Mouse (Mus musculus) hindbrain, embryonic 14.5 days (tissue): Measurements from ENCODE around the gene Tnfrsf19. TPM values are rescaled to one million over a fixed set of nuclear protein-coding genes. Genes with fewer than 3 reads are reported as not detected.

Experiments
- ATAC-seq: fragments of 200-750 bp; cut with Nextera tagmentation; 2 replicates; pipeline ENCODE4 v1.8.0; 2017; ENCODE audit warnings: moderate number of reproducible peaks, mild to moderate bottlenecking, moderate TSS enrichment, moderate library complexity; ENCODE audit not compliant: low FRiP score
- DNase-seq: peaks from one replicate; pipeline ENCODE4 v3.0.0-alpha.2; 2015; ENCODE audit warnings: low spot score
- H3K27ac ChIP-seq: fragments of 300-500 bp; sonication (generic); 2 replicates; pipeline ENCODE4 v1.5.1; 2014; ENCODE audit warnings: mild to moderate bottlenecking, moderate library complexity
- H3K27me3 ChIP-seq: fragments of 300-500 bp; sonication (generic); 2 replicates; pipeline ENCODE4 v1.6.1; 2014; ENCODE audit warnings: mild to moderate bottlenecking, low read length, mixed read lengths; ENCODE audit not compliant: control insufficient read depth, insufficient read depth
- H3K36me3 ChIP-seq: fragments of 300-500 bp; sonication (generic); replicated peaks from 2 replicates; pipeline ENCODE4 v1.6.1; 2014; ENCODE audit not compliant: control insufficient read depth, insufficient read depth
- H3K4me1 ChIP-seq: fragments of 300-500 bp; sonication (generic); replicated peaks from 2 replicates; pipeline ENCODE4 v1.6.1; 2014; ENCODE audit warnings: antibody characterized with exemption, low read length, mixed read lengths; ENCODE audit not compliant: control insufficient read depth, insufficient read depth
- H3K4me2 ChIP-seq: fragments of 300-500 bp; sonication (generic); replicated peaks from 2 replicates; pipeline ENCODE4 v1.6.1; 2014; ENCODE audit warnings: mild to moderate bottlenecking, moderate library complexity
- H3K4me3 ChIP-seq: fragments of 300-500 bp; sonication (generic); replicated peaks from 2 replicates; pipeline ENCODE4 v1.5.1; 2014; ENCODE audit warnings: mild to moderate bottlenecking, low read length
- H3K9ac ChIP-seq: fragments of 300-500 bp; sonication (generic); 2 replicates; pipeline ENCODE4 v1.6.1; 2014
- H3K9me3 ChIP-seq: fragments of 300-500 bp; sonication (generic); 2 replicates; pipeline ENCODE4 v1.6.1; 2016; ENCODE audit warnings: low read length; ENCODE audit not compliant: control insufficient read depth
- WGBS: fragments of 180-500 bp; shearing (Covaris S2); extraction: QIAGEN DNeasy Blood & Tissue Kit; methylation state at CpG from one replicate; pipeline ENCODE4 v1.1.7; 2014; 5-methylcytosine and 5-hydroxymethylcytosine counted together
- polyA plus RNA-seq: library from polyadenylated mRNA; unstranded; fragments of >200 nt; fragmentation: Nextera tagmentation; extraction: Ambion mirVana; gene quantifications from 2 replicates; pipeline ENCODE4 v1.2.1, GENCODE M21; 2014

Tnfrsf19 gene
- polyA plus RNA-seq: 39.5 and 41.3 TPM in 2 replicates

GRCm38 (mm10) chr14:61046091-61046681, at the start of gene Tnfrsf19:
Gene Tnfrsf19 (minus strand): TSS chr14:61046490.
- DNase-seq (peak; percentile 75), ATAC-seq (peak; percentile 92)
- Histone ChIP-seq H3K9me3 (no peaks in the 10 kb centered on the region), H3K4me1 (peaks cover 13% of the 10 kb centered on the region), H3K4me3 (peak within 1 kb of the TSS; percentile 46), H3K9ac (peak within 1 kb of the TSS; percentile 60), H3K36me3 (no peaks in the 10 kb centered on the region), H3K27me3 (peaks cover 6% of the 10 kb centered on the region; the same call in 1 of the 2 replicates), H3K4me2 (peak within 1 kb of the TSS; percentile 88), H3K27ac (peak within 1 kb of the TSS; percentile 76)
- WGBS: under 1% methylated on average over 38 of the region's 38 CpGs

GRCm38 (mm10) chr14:61092073-61092472, 45.8 kb upstream of the Tnfrsf19 start:
- Histone ChIP-seq H3K9ac (no peak overlapping the region), H3K27ac (no peak overlapping the region), H3K9me3 (no peaks in the 10 kb centered on the region), H3K36me3 (no peaks in the 10 kb centered on the region), H3K4me1 (no peaks in the 10 kb centered on the region), H3K4me2 (no peak overlapping the region), H3K27me3 (no peaks in the 10 kb centered on the region), H3K4me3 (no peak overlapping the region)
- no peak for DNase-seq
- no peak for ATAC-seq
- WGBS: 90% methylated on average over 3 of the region's 3 CpGs

- DNase-seq: no peak
- 81% methylated on average over 5 of the region's 5 CpGs for WGBS
Measured at GRCm38 (mm10) chr14:61090955-61091354, 44.7 kb upstream of the Tnfrsf19 start.

GRCm38 (mm10) chr14:61088187-61088586, 41.9 kb upstream of the Tnfrsf19 start:
- no peak for ATAC-seq

More at GRCm38 (mm10) chr14:61090955-61091354, 44.7 kb upstream of the Tnfrsf19 start:
- Histone ChIP-seq H3K36me3 (no peaks in the 10 kb centered on the region), H3K4me2 (no peak overlapping the region), H3K27me3 (no peaks in the 10 kb centered on the region), H3K4me3 (no peak overlapping the region), H3K27ac (no peak overlapping the region), H3K9me3 (no peaks in the 10 kb centered on the region), H3K4me1 (no peaks in the 10 kb centered on the region), H3K9ac (no peak overlapping the region)
- no peak for ATAC-seq

GRCm38 (mm10) chr14:61085325-61085724, 39.0 kb upstream of the Tnfrsf19 start:
- no peaks in the 10 kb centered on the region for H3K27me3 ChIP-seq
- no peaks in the 10 kb centered on the region for H3K9me3 ChIP-seq
- no peak overlapping the region for H3K4me2 ChIP-seq
- H3K4me1 ChIP-seq: no peaks in the 10 kb centered on the region
- no peak overlapping the region for H3K27ac ChIP-seq
- H3K4me3 ChIP-seq: no peak overlapping the region
- DNase-seq (peak; percentile 62), ATAC-seq (no peak)
- no peak overlapping the region for H3K9ac ChIP-seq
- H3K36me3 ChIP-seq: no peaks in the 10 kb centered on the region
- 64% methylated on average over 3 of the region's 3 CpGs for whole genome bisulfite sequencing

More at GRCm38 (mm10) chr14:61088187-61088586, 41.9 kb upstream of the Tnfrsf19 start:
- Histone ChIP-seq H3K4me2 (no peak overlapping the region), H3K27me3 (no peaks in the 10 kb centered on the region), H3K4me3 (no peak overlapping the region), H3K27ac (no peak overlapping the region), H3K36me3 (no peaks in the 10 kb centered on the region), H3K9ac (no peak overlapping the region), H3K9me3 (no peaks in the 10 kb centered on the region), H3K4me1 (no peaks in the 10 kb centered on the region)
- WGBS: 71% methylated on average over 8 of the region's 8 CpGs
- DNase-seq: no peak

GRCm38 (mm10) chr14:61069555-61069954, 23.3 kb upstream of the Tnfrsf19 start:
- ATAC-seq: no peak

GRCm38 (mm10) chr14:61061729-61062128, 15.4 kb upstream of the Tnfrsf19 start:
- 34% methylated on average over 3 of the region's 3 CpGs for WGBS

More at GRCm38 (mm10) chr14:61069555-61069954, 23.3 kb upstream of the Tnfrsf19 start:
- 65% methylated on average over 1 of the region's 1 CpGs for WGBS
- H3K27ac ChIP-seq: no peak overlapping the region
- no peaks in the 10 kb centered on the region for H3K9me3 ChIP-seq
- no peak for DNase-seq
- H3K36me3 ChIP-seq: no peaks in the 10 kb centered on the region
- H3K4me1 ChIP-seq: no peaks in the 10 kb centered on the region
- H3K4me3 ChIP-seq: no peak overlapping the region
- no peak overlapping the region for H3K9ac ChIP-seq
- no peaks in the 10 kb centered on the region for H3K27me3 ChIP-seq
- no peak overlapping the region for H3K4me2 ChIP-seq

GRCm38 (mm10) chr14:61059316-61059945, 13.1 kb upstream of the Tnfrsf19 start:
- Histone ChIP-seq H3K9ac (no peak overlapping the region), H3K4me1 (peaks cover 18% of the 10 kb centered on the region), H3K4me3 (no peak overlapping the region), H3K9me3 (no peaks in the 10 kb centered on the region), H3K27me3 (peaks cover 27% of the 10 kb centered on the region), H3K36me3 (no peaks in the 10 kb centered on the region), H3K27ac (no peak overlapping the region), H3K4me2 (no peak overlapping the region)
- DNase-seq: no peak
- WGBS: 94% methylated on average over 9 of the region's 9 CpGs
- no peak for ATAC-seq

More at GRCm38 (mm10) chr14:61061729-61062128, 15.4 kb upstream of the Tnfrsf19 start:
- Histone ChIP-seq H3K9ac (no peak overlapping the region), H3K36me3 (no peaks in the 10 kb centered on the region), H3K27me3 (peaks cover 15% of the 10 kb centered on the region), H3K27ac (no peak overlapping the region), H3K9me3 (no peaks in the 10 kb centered on the region), H3K4me2 (no peak overlapping the region), H3K4me3 (no peak overlapping the region), H3K4me1 (peaks cover 13% of the 10 kb centered on the region; the same call in 1 of the 2 replicates)
- DNase-seq (no peak), ATAC-seq (no peak)

- WGBS: 12% methylated on average over 11 of the region's 11 CpGs
- DNase-seq: no peak
Measured at GRCm38 (mm10) chr14:61056962-61057361, 10.7 kb upstream of the Tnfrsf19 start.

More at GRCm38 (mm10) chr14:61056962-61057361, 10.7 kb upstream of the Tnfrsf19 start:
- no peak for ATAC-seq
- H3K4me3 ChIP-seq: peak overlapping the region; percentile 23
- H3K9ac ChIP-seq: no peak overlapping the region
- H3K27ac ChIP-seq: no peak overlapping the region
- H3K36me3 ChIP-seq: no peaks in the 10 kb centered on the region
- H3K4me1 ChIP-seq: peaks cover 15% of the 10 kb centered on the region
- peaks cover 27% of the 10 kb centered on the region for H3K27me3 ChIP-seq
- peak overlapping the region; percentile 55 for H3K4me2 ChIP-seq
- H3K9me3 ChIP-seq: 0 out of 2 replicates have a peak, but pooled peaks cover 2% of the 10 kb centered on the region
